Mouse (Mus musculus): ENCODE results near the gene Gm28434.

The Gm28434 gene

GRCm38 (mm10) chr5:87969201-87969600, at the start of gene Gm28434, which contains the start of gene 2310003L06Rik:
Gene Gm28434 (plus strand): TSS chr5:87969517.
Gene 2310003L06Rik (plus strand): TSS chr5:87969459.
- DNase-seq (ENCODE audit: extremely low spot score): no peak

GRCm38 (mm10) chr5:87925372-87925771, 43.9 kb upstream of the Gm28434 start, which contains the start of gene Csn3:
Gene Csn3 (plus strand): TSS chr5:87925579.
- peak; percentile 54 for DNase-seq (ENCODE audit: extremely low spot score)

GRCm38 (mm10) chr5:87931603-87932002, 37.7 kb upstream of the Gm28434 start:
- no peak for DNase-seq (ENCODE audit: extremely low spot score)

- no peak for DNase-seq (ENCODE audit: extremely low spot score)
These were observed 28.6 kb upstream of the Gm28434 start for GRCm38 (mm10) chr5:87940752-87941151.

GRCm38 (mm10) chr5:87942515-87942914, 26.8 kb upstream of the Gm28434 start:
- DNase-seq (ENCODE audit: extremely low spot score): no peak

- DNase-seq (ENCODE audit: extremely low spot score): no peak
These were observed 17.5 kb upstream of the Gm28434 start for GRCm38 (mm10) chr5:87951836-87952235.

- no peak for DNase-seq (ENCODE audit: extremely low spot score)
These were observed 9.8 kb downstream of the Gm28434 start, which contains the start of gene Cabs1 for GRCm38 (mm10) chr5:87979139-87979538. Gene Cabs1 (plus strand): TSS chr5:87979439.

GRCm38 (mm10) chr5:87982468-87983214, 13.3 kb downstream of the Gm28434 start:
- no peak for DNase-seq (ENCODE audit: extremely low spot score)

- DNase-seq (ENCODE audit: extremely low spot score): no peak
These were observed 32.9 kb downstream of the Gm28434 start, which contains the start of gene Smr3a for GRCm38 (mm10) chr5:88002249-88002648. Gene Smr3a (plus strand): TSS chr5:88002549.

GRCm38 (mm10) chr5:88005241-88005640, 35.9 kb downstream of the Gm28434 start:
- no peak for DNase-seq (ENCODE audit: extremely low spot score)

Data from embryo, embryonic 9.5 days (tissue).